Mouse (Mus musculus): ENCODE results near the gene Pnma5.
A peak's percentile ranks its signal among the peaks of the same experiment; 100 is the strongest.
"Not testable (repeated sequence)": the region's sequence is repeated elsewhere in the genome, so short reads cannot be mapped to it uniquely, and the experiment has no call there.

Gene Pnma5

GRCm38 (mm10) chrX:73037003-73037402 is at the start of gene Pnma5:
Gene Pnma5 (minus strand): TSS chrX:73037103.
- DNase-seq (ENCODE audit: low spot score) = no peak

- not testable (repeated sequence) for DNase-seq (ENCODE audit: low spot score)
Measured at GRCm38 (mm10) chrX:73082267-73083055, 45.6 kb upstream of the Pnma5 start, which contains the start of gene Xlr4a. Gene Xlr4a (minus strand): TSS chrX:73082478.

- not testable (repeated sequence) for DNase-seq (ENCODE audit: low spot score)
Measured at GRCm38 (mm10) chrX:73066765-73067312, 29.9 kb upstream of the Pnma5 start.

- no peak for DNase-seq (ENCODE audit: low spot score)
Measured at GRCm38 (mm10) chrX:73064415-73064793, 27.5 kb upstream of the Pnma5 start, which contains the start of gene Pnma3. Gene Pnma3 (plus strand): TSS chrX:73064787.

GRCm38 (mm10) chrX:73063512-73064414 is 26.9 kb upstream of the Pnma5 start:
- no peak for DNase-seq (ENCODE audit: low spot score)

GRCm38 (mm10) chrX:73062323-73062722 is 25.4 kb upstream of the Pnma5 start:
- DNase-seq (ENCODE audit: low spot score) = no peak

GRCm38 (mm10) chrX:73061528-73061927 is 24.6 kb upstream of the Pnma5 start:
- no peak for DNase-seq (ENCODE audit: low spot score)

- DNase-seq (ENCODE audit: low spot score) = peak; percentile 71
Measured at GRCm38 (mm10) chrX:73053860-73054563, 17.1 kb upstream of the Pnma5 start.

GRCm38 (mm10) chrX:73039666-73040065 is 2.8 kb upstream of the Pnma5 start:
- no peak for DNase-seq (ENCODE audit: low spot score)

GRCm38 (mm10) chrX:73038831-73039230 is 1.9 kb upstream of the Pnma5 start:
- DNase-seq (ENCODE audit: low spot score) = no peak

GRCm38 (mm10) chrX:73012846-73013245 is 24.1 kb downstream of the Pnma5 start:
- DNase-seq (ENCODE audit: low spot score) = no peak

GRCm38 (mm10) chrX:73007597-73008479 is 29.1 kb downstream of the Pnma5 start:
- DNase-seq (ENCODE audit: low spot score) = peak; percentile 88

GRCm38 (mm10) chrX:73005678-73006077 is 31.2 kb downstream of the Pnma5 start:
- DNase-seq (ENCODE audit: low spot score) = peak; percentile 62

GRCm38 (mm10) chrX:73003110-73003509 is 33.8 kb downstream of the Pnma5 start:
- DNase-seq (ENCODE audit: low spot score) = no peak

- DNase-seq (ENCODE audit: low spot score) = no peak
Measured at GRCm38 (mm10) chrX:72995542-72995941, 41.4 kb downstream of the Pnma5 start.

GRCm38 (mm10) chrX:72992291-72992919 is 44.5 kb downstream of the Pnma5 start:
- DNase-seq (ENCODE audit: low spot score) = no peak

GRCm38 (mm10) chrX:72990581-72990980 is 46.3 kb downstream of the Pnma5 start:
- DNase-seq (ENCODE audit: low spot score) = no peak

GRCm38 (mm10) chrX:72988431-72988830 is 48.5 kb downstream of the Pnma5 start:
- DNase-seq (ENCODE audit: low spot score) = no peak

GRCm38 (mm10) chrX:72987520-72987905 is 49.4 kb downstream of the Pnma5 start:
- DNase-seq (ENCODE audit: low spot score) = no peak

- DNase-seq (ENCODE audit: low spot score) = no peak
Measured at GRCm38 (mm10) chrX:72986841-72987519, 49.9 kb downstream of the Pnma5 start, which contains the start of gene Zfp185. Gene Zfp185 (plus strand): TSS chrX:72987339.
